Mouse (Mus musculus): ENCODE data around the gene Mxi1. TPM values are rescaled to one million over a fixed set of nuclear protein-coding genes. Genes with fewer than 3 reads are reported as not detected.

Gene Mxi1
- total RNA-seq, 2 experiments from 2014 or later = 62.8 to 68.6 TPM

- H3K4me3 ChIP-seq = peak overlapping the region; percentile 43
- no peak overlapping the region for H3K27ac ChIP-seq
- TF ChIP-seq CTCF (conservative IDR thresholded peaks at IDR 0.05) = no peak
- peak; percentile 52 to 53 for DNase-seq (ENCODE audit: low spot score in 2 of 2)
Measured at GRCm38 (mm10) chr19:53420924-53421582, 110.7 kb downstream of the Mxi1 start.

DNA sequence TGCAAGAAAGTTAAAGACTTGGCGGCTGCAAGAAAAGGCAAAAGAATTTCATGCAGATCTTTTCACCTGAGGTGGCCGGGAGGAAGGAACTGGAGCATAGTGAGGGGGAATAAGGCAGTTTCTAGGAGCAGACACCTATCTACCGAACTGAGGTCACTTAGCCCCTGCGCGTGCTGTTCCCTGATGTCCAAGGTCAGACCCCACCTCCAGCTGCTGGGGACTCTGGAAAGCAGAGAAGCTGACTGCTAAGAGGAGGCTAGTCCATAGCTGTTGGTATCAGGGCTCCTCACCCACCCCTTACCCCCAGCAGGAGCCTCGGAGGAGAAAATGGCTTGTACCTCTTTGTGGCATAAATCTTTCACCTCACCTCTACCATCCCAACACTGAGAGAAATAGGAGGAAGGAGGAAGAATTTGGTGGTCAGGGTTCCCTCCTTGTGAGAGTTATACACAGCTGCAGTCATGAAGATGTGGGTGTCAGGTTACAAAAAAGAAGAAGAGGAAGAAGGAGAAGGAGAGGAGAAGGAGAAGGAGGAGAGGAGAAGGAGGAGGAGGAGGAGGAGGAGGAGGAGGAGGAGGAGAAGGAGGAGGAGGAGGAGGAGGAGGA is 111.4 kb downstream of the Mxi1 start:
- no peak for TF ChIP-seq CTCF (conservative IDR thresholded peaks at IDR 0.05)
- DNase-seq (ENCODE audit: low spot score in 2 of 2) = no peak
- H3K27ac ChIP-seq = no peak overlapping the region
- H3K4me3 ChIP-seq = peak overlapping the region; percentile 43

- Histone ChIP-seq H3K27ac (no peak overlapping the region), H3K4me3 (no peak overlapping the region)
- no peak for DNase-seq (ENCODE audit: low spot score in 2 of 2)
- peak; percentile 60 for TF ChIP-seq CTCF (conservative IDR thresholded peaks at IDR 0.05)
Measured at GRCm38 (mm10) chr19:53422358-53423308, 112.3 kb downstream of the Mxi1 start.

DNA sequence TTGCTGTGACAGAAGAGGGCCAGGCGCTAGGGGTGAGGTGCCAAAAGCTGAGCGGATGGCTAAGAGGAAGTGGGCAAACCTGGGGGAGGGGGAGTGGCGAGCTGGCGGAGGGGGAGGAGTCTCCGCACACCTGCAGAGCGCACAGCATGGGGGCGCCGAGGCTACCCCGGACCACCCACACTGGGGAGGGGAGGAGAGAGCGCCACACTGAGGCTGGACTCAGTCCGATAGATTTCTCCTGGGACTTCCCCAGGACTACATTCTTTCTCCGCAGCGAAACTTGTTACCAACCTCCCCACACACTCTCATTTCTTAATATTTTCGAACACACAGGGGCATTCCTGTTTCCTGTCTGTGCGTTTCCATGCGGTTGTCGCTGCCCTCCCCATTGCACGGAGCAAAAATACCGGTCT is 113.0 kb downstream of the Mxi1 start:
- DNase-seq (ENCODE audit: low spot score in 2 of 2) = no peak
- no peak overlapping the region for H3K4me3 ChIP-seq
- no peak for TF ChIP-seq CTCF (conservative IDR thresholded peaks at IDR 0.05)
- no peak overlapping the region for H3K27ac ChIP-seq

- H3K4me3 ChIP-seq = no peak overlapping the region
- no peak for TF ChIP-seq CTCF (conservative IDR thresholded peaks at IDR 0.05)
- no peak for DNase-seq (ENCODE audit: low spot score in 2 of 2)
Measured at GRCm38 (mm10) chr19:53423816-53424465, 113.6 kb downstream of the Mxi1 start.

GRCm38 (mm10) chr19:53424629-53425028 is 114.3 kb downstream of the Mxi1 start:
- TF ChIP-seq CTCF (conservative IDR thresholded peaks at IDR 0.05) = no peak

More at GRCm38 (mm10) chr19:53423816-53424465, 113.6 kb downstream of the Mxi1 start:
- H3K27ac ChIP-seq = no peak overlapping the region

More at GRCm38 (mm10) chr19:53424629-53425028, 114.3 kb downstream of the Mxi1 start:
- no peak for DNase-seq (ENCODE audit: low spot score in 2 of 2)
- Histone ChIP-seq H3K27ac (no peak overlapping the region), H3K4me3 (no peak overlapping the region)

Other genes with a start within 250 kb of the Mxi1 start
- 100 to 1,000 TPM; 125 to 129 TPM for gene Add3, start 170.1 kb upstream of the Mxi1 start, total RNA-seq (2021)
- not detected for gene Gm10197, start 61.2 kb downstream of the Mxi1 start, total RNA-seq (2021)
- 10 to 100 TPM; 39.9 to 40.7 TPM for gene Smndc1, start 80.1 kb downstream of the Mxi1 start, total RNA-seq (2021)
- 10 to 100 TPM; 20.5 to 24.5 TPM for gene Dusp5, start 218.6 kb downstream of the Mxi1 start, total RNA-seq (2021)